Mouse (Mus musculus) heart, embryonic 13.5 days (tissue): ENCODE data around the gene Tec. TPM values are rescaled to one million over a fixed set of nuclear protein-coding genes. Genes with fewer than 3 reads are reported as not detected.

Experiments used
- ATAC-seq: fragments of 200-750 bp; cut with Nextera tagmentation; 2 replicates; pipeline ENCODE4 v1.8.0; 2017; ENCODE audit warnings: moderate TSS enrichment; ENCODE audit not compliant: insufficient number of reproducible peaks, low FRiP score, low TSS enrichment; ENCODE audit errors: extremely low read depth
- H3K27ac ChIP-seq: fragments of 300-500 bp; sonication (generic); replicated peaks from 2 replicates; pipeline ENCODE4 v1.5.1; 2015; ENCODE audit warnings: moderate library complexity, mild to moderate bottlenecking, inconsistent platforms
- H3K27me3 ChIP-seq: fragments of 300-500 bp; sonication (generic); replicated peaks from 2 replicates; pipeline ENCODE4 v1.6.1; 2015; ENCODE audit warnings: mild to moderate bottlenecking, inconsistent platforms
- H3K36me3 ChIP-seq: fragments of 300-500 bp; sonication (generic); 2 replicates; pipeline ENCODE4 v1.6.1; 2015; ENCODE audit warnings: mild to moderate bottlenecking, inconsistent platforms
- H3K4me1 ChIP-seq: fragments of 300-500 bp; sonication (generic); 2 replicates; pipeline ENCODE4 v1.6.1; 2015; ENCODE audit warnings: inconsistent platforms
- H3K4me2 ChIP-seq: fragments of 300-500 bp; sonication (generic); 2 replicates; pipeline ENCODE4 v1.6.1; 2015; ENCODE audit warnings: inconsistent platforms, mild to moderate bottlenecking, moderate library complexity
- H3K4me3 ChIP-seq: fragments of 300-500 bp; sonication (generic); 2 replicates; pipeline ENCODE4 v1.5.1; 2015; ENCODE audit warnings: moderate library complexity, mild to moderate bottlenecking, inconsistent platforms
- H3K9ac ChIP-seq: fragments of 300-500 bp; sonication (generic); 2 replicates; pipeline ENCODE4 v1.6.1; 2015; ENCODE audit warnings: inconsistent platforms, mild to moderate bottlenecking, moderate library complexity
- H3K9me3 ChIP-seq: fragments of 300-500 bp; sonication (generic); 2 replicates; pipeline ENCODE4 v1.6.1; 2016; ENCODE audit warnings: inconsistent platforms
- WGBS: fragments of 180-500 bp; shearing (Covaris S2); methylation state at CpG from one replicate; pipeline ENCODE4 v1.1.7; 2015; ENCODE audit warnings: mixed read lengths; 5-methylcytosine and 5-hydroxymethylcytosine counted together
- polyA plus RNA-seq: library from polyadenylated mRNA; unstranded; fragments of >200 nt; fragmentation: Nextera tagmentation; extraction: Ambion mirVana; gene quantifications from 2 replicates; pipeline ENCODE4 v1.2.1, GENCODE M21; 2015

Gene Tec
- polyA plus RNA-seq, 1 experiment from 2014 or later, result 15.1 TPM

- Histone ChIP-seq H3K27me3 (no peaks in the 10 kb centered on the region), H3K27ac (no peak overlapping the region), H3K9me3 (no peaks in the 10 kb centered on the region), H3K36me3 (peaks cover 7% of the 10 kb centered on the region; the same call in 1 of the 2 replicates), H3K4me3 (no peak overlapping the region), H3K9ac (no peak overlapping the region), H3K4me2 (no peak overlapping the region), H3K4me1 (peaks cover 9% of the 10 kb centered on the region)
- 72% methylated on average over 2 of the region's 2 CpGs for WGBS
- ATAC-seq, result no peak
Observed at GRCm38 (mm10) chr5:72776127-72776526, 92.2 kb downstream of the Tec start.

GRCm38 (mm10) chr5:72769841-72770240 lies 98.4 kb downstream of the Tec start:
- Histone ChIP-seq H3K4me2 (no peak overlapping the region), H3K27me3 (no peaks in the 10 kb centered on the region), H3K36me3 (peaks cover 22% of the 10 kb centered on the region), H3K9ac (no peak overlapping the region), H3K4me1 (peaks cover 11% of the 10 kb centered on the region), H3K27ac (no peak overlapping the region), H3K9me3 (no peaks in the 10 kb centered on the region), H3K4me3 (no peak overlapping the region)
- WGBS, result 63% methylated on average over 6 of the region's 6 CpGs
- no peak for ATAC-seq

- H3K4me2 ChIP-seq, result no peak overlapping the region
- H3K36me3 ChIP-seq, result peaks cover 42% of the 10 kb centered on the region
- no peaks in the 10 kb centered on the region for H3K27me3 ChIP-seq
- H3K27ac ChIP-seq, result no peak overlapping the region
- WGBS, result 84% methylated on average over 5 of the region's 5 CpGs
- H3K9ac ChIP-seq, result no peak overlapping the region
- H3K9me3 ChIP-seq, result no peaks in the 10 kb centered on the region
- ATAC-seq, result no peak
- no peaks in the 10 kb centered on the region for H3K4me1 ChIP-seq
- H3K4me3 ChIP-seq, result no peak overlapping the region
Observed at GRCm38 (mm10) chr5:72763546-72763945, 104.7 kb downstream of the Tec start.

DNA sequence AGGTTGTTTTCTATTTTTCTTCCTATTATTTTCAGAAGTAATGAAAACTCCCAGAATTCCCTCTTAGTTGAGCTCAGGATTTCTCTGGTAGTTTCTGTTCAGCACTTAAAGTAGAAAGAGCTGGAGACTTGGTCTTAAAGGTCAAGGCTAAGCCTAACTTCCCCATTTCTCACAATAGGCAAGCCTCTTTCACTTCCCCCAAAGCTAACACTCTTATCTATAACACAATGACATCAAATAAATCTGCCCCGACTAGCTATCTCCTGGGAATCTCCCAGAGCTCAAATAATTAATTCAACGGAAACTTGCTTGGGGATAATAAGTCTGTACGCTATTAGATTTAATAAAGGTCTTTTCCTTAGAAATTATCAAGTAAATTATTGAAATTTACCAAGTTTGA lies 105.3 kb downstream of the Tec start:
- H3K9ac ChIP-seq, result no peak overlapping the region
- no peaks in the 10 kb centered on the region for H3K27me3 ChIP-seq
- 51% methylated on average over 3 of the region's 3 CpGs for WGBS
- H3K36me3 ChIP-seq, result peaks cover 42% of the 10 kb centered on the region
- H3K4me2 ChIP-seq, result no peak overlapping the region
- no peak overlapping the region for H3K27ac ChIP-seq
- H3K4me1 ChIP-seq, result no peaks in the 10 kb centered on the region
- no peak overlapping the region for H3K4me3 ChIP-seq
- no peaks in the 10 kb centered on the region for H3K9me3 ChIP-seq
- ATAC-seq, result no peak

DNA sequence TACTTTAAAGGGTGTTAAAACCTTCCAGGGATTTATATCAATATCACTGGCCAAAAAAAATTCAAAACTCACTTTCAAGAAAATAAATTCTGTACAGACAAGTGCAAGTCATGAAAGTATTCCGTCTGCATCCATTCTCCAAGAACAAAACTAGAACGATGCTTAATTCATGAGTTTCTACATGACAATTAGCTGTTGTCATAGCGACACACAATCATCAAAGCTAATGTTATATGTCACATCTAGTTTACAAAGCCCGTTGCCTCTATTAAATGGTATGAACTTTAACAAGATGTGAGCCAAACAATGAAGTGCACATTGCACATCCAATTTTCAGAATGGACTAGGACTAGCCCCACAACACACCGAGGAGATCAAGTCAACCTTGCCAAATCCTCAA lies 106.5 kb downstream of the Tec start:
- 86% methylated on average over 5 of the region's 5 CpGs for WGBS
- Histone ChIP-seq H3K9ac (no peak overlapping the region), H3K27ac (no peak overlapping the region), H3K27me3 (no peaks in the 10 kb centered on the region), H3K4me3 (no peak overlapping the region), H3K4me2 (no peak overlapping the region), H3K4me1 (no peaks in the 10 kb centered on the region), H3K36me3 (peaks cover 41% of the 10 kb centered on the region), H3K9me3 (no peaks in the 10 kb centered on the region)
- ATAC-seq, result no peak

DNA sequence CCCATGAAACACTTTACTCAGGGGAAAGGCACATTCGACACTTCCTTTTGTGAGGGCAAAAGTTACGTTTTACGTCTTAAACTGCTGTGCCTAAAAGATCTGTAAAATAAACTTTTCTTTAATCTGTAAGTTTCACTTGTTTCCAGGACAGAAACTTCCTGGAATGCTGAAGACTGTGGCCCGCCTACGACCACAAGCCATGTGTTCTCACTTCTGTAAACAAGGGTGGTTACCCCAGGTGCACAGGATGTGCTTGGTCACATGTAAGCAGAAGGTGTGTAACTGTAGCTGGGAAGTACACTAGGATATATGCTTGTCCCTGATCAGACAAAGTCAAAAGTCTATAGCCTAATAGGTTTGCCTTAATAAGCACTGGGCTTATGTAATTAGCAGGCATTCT lies 107.0 kb downstream of the Tec start:
- no peak for ATAC-seq
- Histone ChIP-seq H3K27ac (no peak overlapping the region), H3K4me3 (no peak overlapping the region), H3K9me3 (no peaks in the 10 kb centered on the region), H3K9ac (no peak overlapping the region), H3K4me1 (no peaks in the 10 kb centered on the region), H3K4me2 (no peak overlapping the region), H3K36me3 (peaks cover 42% of the 10 kb centered on the region), H3K27me3 (no peaks in the 10 kb centered on the region)
- WGBS, result 65% methylated on average over 5 of the region's 5 CpGs

DNA sequence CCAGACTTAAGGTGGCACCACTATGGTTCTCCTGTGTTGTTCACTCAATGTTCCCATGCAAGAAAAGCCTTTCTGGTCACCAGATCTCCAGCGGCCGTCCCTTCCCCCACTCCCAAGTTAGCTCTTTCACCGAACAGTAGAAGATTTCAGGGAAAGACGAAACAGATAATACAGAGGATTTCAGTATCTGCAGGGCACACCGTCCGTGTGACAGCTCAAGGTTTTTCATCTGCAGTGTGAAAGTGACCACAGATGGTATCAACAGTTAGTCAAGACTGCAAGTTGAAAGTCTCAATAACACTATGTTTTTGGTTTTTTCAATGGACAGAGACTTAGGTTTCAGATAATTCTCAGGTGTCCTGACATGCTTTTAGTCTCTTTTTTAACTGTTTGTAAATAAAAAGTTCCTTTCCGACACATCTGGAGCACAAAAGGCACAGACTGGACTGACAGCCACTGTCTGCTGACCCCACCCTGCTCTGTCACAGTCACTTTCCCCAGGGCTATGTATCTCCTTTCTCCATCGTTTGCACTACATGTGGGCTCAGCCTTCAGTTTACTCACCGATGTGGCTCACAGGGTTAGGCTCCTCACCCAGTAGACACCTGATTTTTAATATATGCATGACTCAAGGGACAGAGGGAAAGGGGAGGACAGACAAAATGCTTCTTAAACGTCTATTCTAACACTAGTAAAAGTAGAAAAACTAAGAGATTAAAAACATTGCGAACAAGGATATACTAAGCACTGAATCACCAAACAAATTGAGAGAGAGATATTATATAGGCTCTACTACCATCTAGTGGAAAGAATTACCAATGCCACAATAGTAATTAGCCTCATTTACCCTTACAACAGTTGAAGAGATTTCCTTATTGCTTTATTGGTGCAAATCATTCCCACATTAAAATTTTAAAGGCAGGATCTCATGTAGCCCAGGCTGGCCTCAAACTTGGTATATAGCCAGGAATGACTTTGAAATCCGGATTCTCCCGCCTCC lies 109.1 kb downstream of the Tec start:
- no peak overlapping the region for H3K4me3 ChIP-seq
- ATAC-seq, result no peak
- no peak overlapping the region for H3K9ac ChIP-seq
- 62% methylated on average over 13 of the region's 13 CpGs for WGBS
- peaks cover 49% of the 10 kb centered on the region for H3K36me3 ChIP-seq
- no peaks in the 10 kb centered on the region for H3K27me3 ChIP-seq
- H3K27ac ChIP-seq, result no peak overlapping the region
- no peaks in the 10 kb centered on the region for H3K9me3 ChIP-seq
- no peak overlapping the region for H3K4me2 ChIP-seq
- H3K4me1 ChIP-seq, result no peaks in the 10 kb centered on the region

GRCm38 (mm10) chr5:72757155-72757773 lies 111.0 kb downstream of the Tec start:
- Histone ChIP-seq H3K27ac (no peak overlapping the region), H3K4me1 (no peaks in the 10 kb centered on the region), H3K4me3 (no peak overlapping the region), H3K27me3 (no peaks in the 10 kb centered on the region), H3K4me2 (no peak overlapping the region), H3K9ac (no peak overlapping the region), H3K9me3 (no peaks in the 10 kb centered on the region), H3K36me3 (peaks cover 37% of the 10 kb centered on the region)
- no peak for ATAC-seq
- WGBS, result 79% methylated on average over 18 of the region's 18 CpGs

GRCm38 (mm10) chr5:72755941-72756340 lies 112.3 kb downstream of the Tec start:
- no peak overlapping the region for H3K27ac ChIP-seq
- peaks cover 33% of the 10 kb centered on the region for H3K36me3 ChIP-seq
- 78% methylated on average over 8 of the region's 8 CpGs for WGBS
- ATAC-seq, result no peak
- no peak overlapping the region for H3K9ac ChIP-seq
- no peaks in the 10 kb centered on the region for H3K27me3 ChIP-seq
- no peak overlapping the region for H3K4me2 ChIP-seq
- no peaks in the 10 kb centered on the region for H3K9me3 ChIP-seq
- no peaks in the 10 kb centered on the region for H3K4me1 ChIP-seq
- H3K4me3 ChIP-seq, result no peak overlapping the region

GRCm38 (mm10) chr5:72755035-72755434 lies 113.2 kb downstream of the Tec start:
- ATAC-seq, result no peak
- Histone ChIP-seq H3K4me2 (no peak overlapping the region), H3K4me3 (no peak overlapping the region), H3K36me3 (peaks cover 33% of the 10 kb centered on the region), H3K27ac (no peak overlapping the region), H3K9ac (no peak overlapping the region), H3K9me3 (no peaks in the 10 kb centered on the region), H3K27me3 (no peaks in the 10 kb centered on the region), H3K4me1 (no peaks in the 10 kb centered on the region)
- 81% methylated on average over 2 of the region's 2 CpGs for WGBS

DNA sequence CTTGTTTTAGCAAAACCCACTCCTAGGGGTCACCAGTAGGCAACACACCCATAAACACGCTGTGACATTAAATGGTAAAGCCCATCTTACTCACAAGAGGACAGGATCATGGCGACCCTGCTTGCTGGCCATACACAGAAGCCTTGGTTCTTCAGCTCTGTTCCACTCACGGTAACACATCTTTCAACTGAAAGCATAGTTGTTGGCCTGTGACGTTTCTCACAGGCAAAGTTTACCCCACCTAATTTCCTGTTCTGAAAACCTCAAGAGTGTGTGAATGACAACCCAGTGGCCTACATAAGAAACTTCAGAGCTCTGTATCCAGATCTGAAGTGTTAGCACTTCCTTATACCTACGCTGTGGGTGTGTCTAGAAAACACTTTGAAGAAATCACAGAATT lies 115.7 kb downstream of the Tec start, which contains the start of gene Txk:
Gene Txk (minus strand): TSS at position 193 of the 400 bp plus-strand sequence.
- Histone ChIP-seq H3K27me3 (no peaks in the 10 kb centered on the region), H3K27ac (no peak within 1 kb of the TSS), H3K4me2 (no peak within 1 kb of the TSS), H3K36me3 (peaks cover 33% of the 10 kb centered on the region), H3K9ac (no peak within 1 kb of the TSS), H3K9me3 (no peaks in the 10 kb centered on the region), H3K4me1 (peaks cover 8% of the 10 kb centered on the region), H3K4me3 (no peak within 1 kb of the TSS)
- no peak for ATAC-seq
- 78% methylated on average over 5 of the region's 5 CpGs for WGBS
